Mouse (Mus musculus): Measurements from ENCODE around the gene Rrp12.
"Not testable (repeated sequence)": the region's sequence is repeated elsewhere in the genome, so short reads cannot be mapped to it uniquely, and the experiment has no call there.

DNA sequence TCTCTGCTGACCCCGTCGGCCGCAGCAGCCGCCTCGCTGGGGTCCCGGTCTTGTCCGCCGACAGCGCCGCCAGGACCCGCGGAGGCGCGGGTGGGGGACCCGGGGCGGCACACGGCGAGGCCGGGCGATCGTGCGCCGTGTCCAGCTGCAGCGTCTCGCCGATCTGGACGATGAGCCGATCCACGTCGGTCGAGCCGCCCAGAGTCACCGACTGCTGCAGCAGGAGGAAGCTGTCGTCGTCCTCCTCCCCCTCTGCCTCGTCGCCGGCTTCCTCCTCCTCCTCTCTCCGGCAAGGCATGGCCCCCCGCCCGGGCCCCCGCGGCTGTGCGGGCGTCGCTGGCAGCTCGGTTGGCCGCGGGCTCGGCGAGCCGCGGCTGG is 48.4 kb downstream of the Rrp12 start:
- not testable (repeated sequence) for TF ChIP-seq ZNF384, CHD2 (IDR thresholded peaks at IDR 0.05; ENCODE audit: low read depth, low read length)

Measured in ES-E14 (cell line).